In the genomic region with DNA sequence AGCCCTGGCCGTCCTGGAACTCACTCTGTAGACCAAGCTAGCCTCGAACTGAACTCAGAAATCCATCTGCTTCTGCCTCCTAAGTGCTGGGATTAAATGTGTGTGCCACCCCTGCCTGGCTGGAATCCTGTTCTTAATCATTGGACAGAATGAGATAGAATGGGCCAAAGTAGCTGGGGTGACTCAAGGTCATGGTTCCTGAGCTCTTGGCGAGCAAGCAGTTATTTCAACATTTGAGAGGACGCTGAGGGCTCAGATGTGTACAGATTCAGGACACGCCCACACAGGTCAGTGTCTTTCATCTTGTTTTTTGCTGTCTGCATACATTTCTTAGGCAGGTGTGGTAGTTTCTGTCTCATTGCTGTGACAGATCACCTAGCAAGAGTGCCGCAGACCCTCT, we compare ENCODE assay signal across 11 mouse cellular contexts.
"Had no signal": no experiment of that assay in that cellular context is flagged by ENCODE, and none has a peak within 500 bp of the region (broad histone marks: within the 10 kb centered on the region; RNA-seq: fewer than 3 reads in every experiment).

No protein-coding gene starts in this region.

- H3K4me3 ChIP-seq: limb, embryonic 13.5 days; megakaryocyte, embryonic 14.5 days; midbrain, embryonic 15.5 days; neural tube, embryonic 12.5 days had no signal

- H3K9ac ChIP-seq: limb, embryonic 13.5 days; lung, embryonic 14.5 days; midbrain, embryonic 15.5 days; neural tube, embryonic 12.5 days had no signal

- H3K27ac ChIP-seq: limb, embryonic 13.5 days; macrophage; midbrain, embryonic 15.5 days; neural tube, embryonic 12.5 days had no signal

- H3K36me3 ChIP-seq: limb, embryonic 13.5 days; midbrain, embryonic 15.5 days; neural tube, embryonic 12.5 days had no signal

- H3K27me3 ChIP-seq: limb, embryonic 13.5 days; megakaryocyte, embryonic 14.5 days; midbrain, embryonic 15.5 days; neural tube, embryonic 12.5 days had no signal

- H3K4me1 ChIP-seq: limb, embryonic 13.5 days; megakaryocyte, embryonic 14.5 days; midbrain, embryonic 15.5 days; neural tube, embryonic 12.5 days had no signal

- DNase-seq: kidney, postnatal 10 days; left cerebral cortex, postnatal 4 days; lung, embryonic 14.5 days; lung, postnatal 10 days; right cerebral cortex, postnatal 14 days; thymus, postnatal 36 days had no signal
